Mouse (Mus musculus) bone marrow macrophage, adult 2 months (primary cell): Measurements from ENCODE around the gene Ret.

Experiments used
- CTCF ChIP-seq: IDR thresholded peaks from 2 replicates; pipeline ENCODE4 v1.5.1; 2012; ENCODE audit warnings: low read depth, mild to moderate bottlenecking, low read length, moderate library complexity
- POLR2A ChIP-seq: IDR thresholded peaks from 2 replicates; pipeline ENCODE4 v1.6.1; 2012; ENCODE audit warnings: mild to moderate bottlenecking, low read depth, low read length, borderline replicate concordance

DNA sequence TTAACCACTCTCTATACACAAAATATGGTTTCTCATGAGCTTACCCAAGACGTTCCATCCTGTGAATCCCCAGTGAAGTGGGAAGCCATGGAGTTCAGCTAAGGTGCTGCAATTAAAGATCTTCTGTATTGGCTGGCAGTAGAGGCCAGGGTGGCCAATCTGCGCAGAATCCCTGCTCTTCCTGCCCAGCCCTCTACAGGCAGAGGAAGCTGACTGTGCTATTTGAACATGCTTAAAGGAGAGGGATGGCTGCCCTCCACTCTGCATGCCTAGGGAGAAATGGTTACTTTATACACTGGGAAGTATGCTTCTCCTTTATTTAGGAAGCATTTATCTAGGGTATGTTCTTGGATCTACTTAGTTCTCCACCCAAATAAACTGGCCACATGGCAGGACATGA lies 47.0 kb downstream of the Ret start:
- TF ChIP-seq CTCF (no peak), POLR2A (no peak)
